Mouse (Mus musculus): ENCODE measurements around the gene Plxdc2. TPM values are rescaled to one million over a fixed set of nuclear protein-coding genes. Genes with fewer than 3 reads are reported as not detected.

Gene Plxdc2
- polyA plus RNA-seq, 1 experiment from 2014 or later, result 15.6 TPM

GRCm38 (mm10) chr2:16365830-16366401 lies 9.8 kb downstream of the Plxdc2 start:
- no peaks in the 10 kb centered on the region for H3K36me3 ChIP-seq (replicated peaks)
- peaks cover 14% of the 10 kb centered on the region for H3K4me1 ChIP-seq
- H3K27ac ChIP-seq, result no peak overlapping the region
- H3K4me3 ChIP-seq, result no peak overlapping the region
- H3K9me3 ChIP-seq, result no peaks in the 10 kb centered on the region
- no peak for DNase-seq (ENCODE audit: extremely low spot score, low spot score)
- H3K27me3 ChIP-seq (ENCODE audit: poor library complexity, severe bottlenecking), result no peaks in the 10 kb centered on the region
- 63% methylated on average over 4 of the region's 4 CpGs for WGBS

GRCm38 (mm10) chr2:16370419-16370818 lies 14.3 kb downstream of the Plxdc2 start:
- DNase-seq (ENCODE audit: extremely low spot score, low spot score), result no peak
- peaks cover 8% of the 10 kb centered on the region for H3K4me1 ChIP-seq
- 89% methylated on average over 1 of the region's 1 CpGs for WGBS
- no peaks in the 10 kb centered on the region for H3K9me3 ChIP-seq
- H3K36me3 ChIP-seq (replicated peaks), result no peaks in the 10 kb centered on the region
- no peak overlapping the region for H3K4me3 ChIP-seq
- H3K27ac ChIP-seq, result no peak overlapping the region
- no peaks in the 10 kb centered on the region for H3K27me3 ChIP-seq (ENCODE audit: poor library complexity, severe bottlenecking)

DNA sequence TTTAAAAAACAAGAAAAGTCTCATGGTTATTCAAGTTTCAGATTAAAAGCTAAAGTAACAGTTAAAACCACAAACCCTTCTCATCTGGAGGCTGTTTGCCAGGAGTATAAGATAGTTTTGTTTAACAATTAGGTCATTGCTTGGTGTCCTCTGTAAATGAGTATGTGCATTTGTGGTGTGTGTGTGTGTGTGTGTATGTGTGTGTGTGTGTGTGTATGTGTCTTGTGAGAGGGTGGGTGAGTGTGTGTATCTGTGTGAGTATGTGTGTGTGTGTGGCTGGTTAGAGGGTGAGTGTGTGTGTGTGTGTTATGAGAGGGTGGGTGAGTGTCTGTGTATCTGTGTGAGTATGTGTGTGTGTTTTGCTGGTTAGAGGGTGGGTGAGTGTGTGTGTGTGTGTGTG lies 18.2 kb downstream of the Plxdc2 start:
- Histone ChIP-seq H3K27ac (no peak overlapping the region), H3K4me3 (no peak overlapping the region), H3K4me1 (no peaks in the 10 kb centered on the region), H3K36me3 (replicated peaks) (no peaks in the 10 kb centered on the region), H3K27me3 (ENCODE audit: poor library complexity, severe bottlenecking) (no peaks in the 10 kb centered on the region), H3K9me3 (no peaks in the 10 kb centered on the region)
- DNase-seq (ENCODE audit: extremely low spot score, low spot score), result no peak

GRCm38 (mm10) chr2:16386206-16386605 lies 30.1 kb downstream of the Plxdc2 start:
- Histone ChIP-seq H3K4me1 (no peaks in the 10 kb centered on the region), H3K27me3 (ENCODE audit: poor library complexity, severe bottlenecking) (no peaks in the 10 kb centered on the region), H3K36me3 (replicated peaks) (no peaks in the 10 kb centered on the region), H3K27ac (no peak overlapping the region), H3K4me3 (no peak overlapping the region), H3K9me3 (no peaks in the 10 kb centered on the region)
- DNase-seq (ENCODE audit: extremely low spot score, low spot score), result no peak
- 77% methylated on average over 1 of the region's 1 CpGs for WGBS

DNA sequence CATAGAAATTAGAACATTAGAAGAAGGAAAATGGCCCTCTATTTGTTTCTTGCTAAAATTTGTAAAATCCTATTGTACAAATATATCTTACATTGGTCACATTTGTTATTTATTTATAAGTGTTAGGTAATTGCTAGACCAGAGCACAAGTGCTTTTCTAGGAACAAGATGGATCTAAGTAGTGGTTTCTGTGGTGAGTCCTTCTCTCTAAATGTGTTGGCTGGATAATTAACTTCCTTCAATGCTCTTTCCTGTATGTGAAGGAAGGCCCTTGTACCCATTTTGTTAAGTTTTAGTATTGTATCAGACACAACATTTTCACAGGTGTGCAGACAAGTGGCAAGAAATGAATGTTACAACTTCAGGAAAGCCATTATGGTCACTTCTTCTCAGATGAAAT lies 30.6 kb downstream of the Plxdc2 start:
- no peak overlapping the region for H3K27ac ChIP-seq
- no peak overlapping the region for H3K4me3 ChIP-seq
- no peaks in the 10 kb centered on the region for H3K4me1 ChIP-seq
- H3K36me3 ChIP-seq (replicated peaks), result no peaks in the 10 kb centered on the region
- H3K27me3 ChIP-seq (ENCODE audit: poor library complexity, severe bottlenecking), result no peaks in the 10 kb centered on the region
- no peaks in the 10 kb centered on the region for H3K9me3 ChIP-seq
- no peak for DNase-seq (ENCODE audit: extremely low spot score, low spot score)

DNA sequence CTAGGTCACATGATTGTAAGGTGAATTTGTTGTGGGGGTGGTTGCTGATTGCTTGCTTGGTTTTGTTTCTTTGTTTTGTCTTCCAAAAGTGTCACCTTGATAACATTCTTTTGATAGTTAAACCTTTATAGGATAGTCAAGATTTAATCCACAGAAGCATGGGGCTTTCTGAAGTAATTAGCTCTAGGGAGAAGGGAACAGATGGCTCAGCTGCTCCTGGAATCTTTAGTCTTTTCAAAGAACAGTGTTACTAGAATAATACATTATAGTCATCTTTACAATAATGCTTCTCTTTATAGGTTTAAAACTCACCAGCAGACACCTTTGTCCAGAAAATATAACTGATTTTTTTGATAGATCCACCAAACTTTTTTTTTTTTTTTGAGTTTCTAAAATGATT lies 31.7 kb downstream of the Plxdc2 start:
- Histone ChIP-seq H3K27me3 (ENCODE audit: poor library complexity, severe bottlenecking) (no peaks in the 10 kb centered on the region), H3K4me1 (no peaks in the 10 kb centered on the region), H3K27ac (no peak overlapping the region), H3K9me3 (no peaks in the 10 kb centered on the region), H3K4me3 (no peak overlapping the region), H3K36me3 (replicated peaks) (no peaks in the 10 kb centered on the region)
- DNase-seq (ENCODE audit: extremely low spot score, low spot score), result no peak

- Histone ChIP-seq H3K36me3 (replicated peaks) (no peaks in the 10 kb centered on the region), H3K27me3 (ENCODE audit: poor library complexity, severe bottlenecking) (no peaks in the 10 kb centered on the region), H3K9me3 (no peaks in the 10 kb centered on the region), H3K4me3 (no peak overlapping the region), H3K4me1 (no peaks in the 10 kb centered on the region), H3K27ac (no peak overlapping the region)
- no peak for DNase-seq (ENCODE audit: extremely low spot score, low spot score)
- 83% methylated on average over 3 of the region's 3 CpGs for WGBS
Observed at GRCm38 (mm10) chr2:16397501-16397900, 41.4 kb downstream of the Plxdc2 start.

- Histone ChIP-seq H3K9me3 (no peaks in the 10 kb centered on the region), H3K27me3 (ENCODE audit: poor library complexity, severe bottlenecking) (no peaks in the 10 kb centered on the region), H3K36me3 (replicated peaks) (no peaks in the 10 kb centered on the region), H3K27ac (no peak overlapping the region), H3K4me3 (no peak overlapping the region), H3K4me1 (no peaks in the 10 kb centered on the region)
- WGBS, result 88% methylated on average over 1 of the region's 1 CpGs
- no peak for DNase-seq (ENCODE audit: extremely low spot score, low spot score)
Observed at GRCm38 (mm10) chr2:16398006-16398405, 41.9 kb downstream of the Plxdc2 start.

DNA sequence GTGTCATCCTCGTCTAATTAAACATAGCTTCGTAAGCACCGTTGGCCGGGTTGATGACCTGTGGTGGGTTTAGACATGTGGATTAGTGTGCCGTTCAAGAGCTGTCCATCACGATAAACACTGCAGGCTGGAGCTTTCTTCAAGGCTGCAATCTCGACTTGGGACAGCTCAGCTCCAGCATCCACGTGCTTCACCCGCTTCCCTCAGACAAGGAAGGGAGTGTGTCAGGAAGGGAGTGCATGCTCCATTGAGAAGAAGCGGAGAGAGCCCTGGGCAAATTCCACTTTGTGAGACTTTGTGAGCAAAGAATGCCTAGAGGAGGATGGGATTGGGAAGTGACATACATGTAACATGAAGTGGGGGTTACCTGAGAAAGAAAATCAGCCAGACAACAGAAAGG lies 42.8 kb downstream of the Plxdc2 start:
- DNase-seq (ENCODE audit: extremely low spot score, low spot score), result no peak

DNA sequence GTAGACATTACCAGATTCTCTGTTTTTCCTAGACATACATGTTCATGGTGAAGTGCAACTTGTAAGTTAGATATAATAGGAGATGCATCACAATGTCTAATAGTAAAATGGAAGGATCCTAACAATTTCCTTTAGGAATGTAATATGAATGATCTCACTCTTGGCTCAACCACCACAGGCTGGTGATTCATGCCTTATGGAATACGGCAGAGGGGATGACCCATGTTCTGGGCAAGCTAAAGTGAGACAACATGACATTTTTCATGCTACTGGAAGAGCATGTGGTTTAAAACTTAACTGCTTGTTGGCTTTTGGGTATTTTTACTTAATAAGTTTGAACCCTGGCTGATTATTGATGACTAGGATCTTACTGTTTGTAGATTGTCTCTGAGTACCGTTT lies 50.4 kb downstream of the Plxdc2 start:
- H3K36me3 ChIP-seq (replicated peaks), result no peaks in the 10 kb centered on the region
- no peaks in the 10 kb centered on the region for H3K9me3 ChIP-seq
- WGBS, result 86% methylated on average over 2 of the region's 2 CpGs
- no peak overlapping the region for H3K27ac ChIP-seq
- H3K4me3 ChIP-seq, result no peak overlapping the region
- no peaks in the 10 kb centered on the region for H3K4me1 ChIP-seq
- no peak for DNase-seq (ENCODE audit: extremely low spot score, low spot score)
- H3K27me3 ChIP-seq (ENCODE audit: poor library complexity, severe bottlenecking), result no peaks in the 10 kb centered on the region

More for the DNA sequence above, 42.8 kb downstream of the Plxdc2 start:
- Histone ChIP-seq H3K27ac (no peak overlapping the region), H3K9me3 (no peaks in the 10 kb centered on the region), H3K27me3 (ENCODE audit: poor library complexity, severe bottlenecking) (no peaks in the 10 kb centered on the region), H3K36me3 (replicated peaks) (no peaks in the 10 kb centered on the region), H3K4me1 (no peaks in the 10 kb centered on the region), H3K4me3 (no peak overlapping the region)
- WGBS, result 72% methylated on average over 10 of the region's 10 CpGs

GRCm38 (mm10) chr2:16414340-16414976 lies 58.4 kb downstream of the Plxdc2 start:
- 72% methylated on average over 3 of the region's 3 CpGs for WGBS

DNA sequence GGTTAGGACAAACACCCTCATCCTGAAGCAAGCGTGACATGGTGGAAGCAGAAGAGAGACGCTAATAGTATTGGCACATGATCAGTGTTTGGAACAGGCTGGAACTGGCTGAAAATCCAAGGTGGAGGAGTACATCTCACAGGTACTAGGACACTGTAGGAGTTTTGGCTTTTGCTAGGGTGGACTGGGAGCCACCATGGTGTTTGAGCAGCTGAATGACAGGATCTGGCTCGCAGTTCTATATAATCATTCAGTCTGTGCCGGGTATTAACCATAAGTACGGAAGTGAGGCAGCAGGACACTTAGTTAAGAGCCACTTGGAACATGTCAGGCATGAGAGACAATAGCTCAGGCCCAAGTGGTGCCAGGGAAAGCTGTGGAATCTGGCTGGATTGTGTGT lies 82.9 kb downstream of the Plxdc2 start:
- WGBS, result 94% methylated on average over 5 of the region's 5 CpGs
- DNase-seq (ENCODE audit: extremely low spot score, low spot score), result no peak
- Histone ChIP-seq H3K4me3 (no peak overlapping the region), H3K27ac (no peak overlapping the region), H3K4me1 (no peaks in the 10 kb centered on the region), H3K36me3 (replicated peaks) (no peaks in the 10 kb centered on the region), H3K27me3 (ENCODE audit: poor library complexity, severe bottlenecking) (no peaks in the 10 kb centered on the region), H3K9me3 (no peaks in the 10 kb centered on the region)

More at GRCm38 (mm10) chr2:16414340-16414976, 58.4 kb downstream of the Plxdc2 start:
- Histone ChIP-seq H3K27ac (no peak overlapping the region), H3K9me3 (no peaks in the 10 kb centered on the region), H3K36me3 (replicated peaks) (no peaks in the 10 kb centered on the region), H3K27me3 (ENCODE audit: poor library complexity, severe bottlenecking) (no peaks in the 10 kb centered on the region), H3K4me3 (no peak overlapping the region), H3K4me1 (no peaks in the 10 kb centered on the region)
- no peak for DNase-seq (ENCODE audit: extremely low spot score, low spot score)

GRCm38 (mm10) chr2:16442643-16443042 lies 86.5 kb downstream of the Plxdc2 start:
- H3K27me3 ChIP-seq (ENCODE audit: poor library complexity, severe bottlenecking), result no peaks in the 10 kb centered on the region
- no peaks in the 10 kb centered on the region for H3K9me3 ChIP-seq
- WGBS, result 89% methylated on average over 2 of the region's 2 CpGs
- no peak overlapping the region for H3K4me3 ChIP-seq
- H3K27ac ChIP-seq, result no peak overlapping the region
- no peaks in the 10 kb centered on the region for H3K4me1 ChIP-seq
- H3K36me3 ChIP-seq (replicated peaks), result no peaks in the 10 kb centered on the region
- DNase-seq (ENCODE audit: extremely low spot score, low spot score), result no peak

GRCm38 (mm10) chr2:16447936-16448335 lies 91.8 kb downstream of the Plxdc2 start:
- WGBS, result 86% methylated on average over 4 of the region's 4 CpGs
- Histone ChIP-seq H3K27me3 (ENCODE audit: poor library complexity, severe bottlenecking) (no peaks in the 10 kb centered on the region), H3K9me3 (peaks cover 3% of the 10 kb centered on the region; the same call in 1 of the 2 replicates), H3K36me3 (replicated peaks) (no peaks in the 10 kb centered on the region), H3K27ac (no peak overlapping the region), H3K4me1 (peaks cover 15% of the 10 kb centered on the region), H3K4me3 (no peak overlapping the region)
- DNase-seq (ENCODE audit: extremely low spot score, low spot score), result no peak
